Mouse (Mus musculus): ENCODE measurements around the gene Pcbd1.

Pcbd1 gene

GRCm38 (mm10) chr10:61089170-61090142 lies at the start of gene Pcbd1:
Pcbd1 (plus strand) TSS chr10:61089331.
- no peak for DNase-seq (ENCODE audit: low read depth)

- DNase-seq (ENCODE audit: low read depth), result no peak
These were observed 49.5 kb upstream of the Pcbd1 start for GRCm38 (mm10) chr10:61039657-61040056.

GRCm38 (mm10) chr10:61045081-61045480 lies 44.0 kb upstream of the Pcbd1 start:
- DNase-seq (ENCODE audit: low read depth), result no peak

- DNase-seq (ENCODE audit: low read depth), result peak; percentile 39
These were observed 37.0 kb upstream of the Pcbd1 start for GRCm38 (mm10) chr10:61051993-61052613.

- DNase-seq (ENCODE audit: low read depth), result no peak
These were observed 32.5 kb upstream of the Pcbd1 start for GRCm38 (mm10) chr10:61056661-61057060.

- DNase-seq (ENCODE audit: low read depth), result no peak
These were observed 30.0 kb upstream of the Pcbd1 start for GRCm38 (mm10) chr10:61059101-61059500.

GRCm38 (mm10) chr10:61059543-61060110 lies 29.5 kb upstream of the Pcbd1 start:
- no peak for DNase-seq (ENCODE audit: low read depth)

GRCm38 (mm10) chr10:61063271-61063864 lies 25.8 kb upstream of the Pcbd1 start:
- no peak for DNase-seq (ENCODE audit: low read depth)

GRCm38 (mm10) chr10:61064635-61065034 lies 24.5 kb upstream of the Pcbd1 start:
- peak; percentile 30 for DNase-seq (ENCODE audit: low read depth)

GRCm38 (mm10) chr10:61065287-61066005 lies 23.7 kb upstream of the Pcbd1 start:
- DNase-seq (ENCODE audit: low read depth), result no peak

GRCm38 (mm10) chr10:61068436-61069192 lies 20.5 kb upstream of the Pcbd1 start:
- DNase-seq (ENCODE audit: low read depth), result peak; percentile 64

- no peak for DNase-seq (ENCODE audit: low read depth)
These were observed 19.9 kb upstream of the Pcbd1 start for GRCm38 (mm10) chr10:61069248-61069647.

- DNase-seq (ENCODE audit: low read depth), result peak; percentile 35
These were observed 16.8 kb upstream of the Pcbd1 start for GRCm38 (mm10) chr10:61072324-61072723.

GRCm38 (mm10) chr10:61074643-61075042 lies 14.5 kb upstream of the Pcbd1 start:
- DNase-seq (ENCODE audit: low read depth), result no peak

- no peak for DNase-seq (ENCODE audit: low read depth)
These were observed 13.5 kb upstream of the Pcbd1 start for GRCm38 (mm10) chr10:61075607-61076006.

- peak; percentile 24 for DNase-seq (ENCODE audit: low read depth)
These were observed 8.8 kb upstream of the Pcbd1 start for GRCm38 (mm10) chr10:61080227-61080930.

GRCm38 (mm10) chr10:61080931-61081255 lies 8.2 kb upstream of the Pcbd1 start:
- no peak for DNase-seq (ENCODE audit: low read depth)

- no peak for DNase-seq (ENCODE audit: low read depth)
These were observed 3.8 kb upstream of the Pcbd1 start for GRCm38 (mm10) chr10:61085364-61085763.

- no peak for DNase-seq (ENCODE audit: low read depth)
These were observed 2.6 kb upstream of the Pcbd1 start for GRCm38 (mm10) chr10:61086502-61086901.

GRCm38 (mm10) chr10:61088468-61088867 lies 663 bp upstream of the Pcbd1 start:
- no peak for DNase-seq (ENCODE audit: low read depth)

All from c-Kit-positive CD71-negative TER-119-negative erythroid progenitor cells, embryonic 14.5 days (primary cell).